Mouse (Mus musculus): ENCODE measurements around the gene 4930404N11Rik.

DNA sequence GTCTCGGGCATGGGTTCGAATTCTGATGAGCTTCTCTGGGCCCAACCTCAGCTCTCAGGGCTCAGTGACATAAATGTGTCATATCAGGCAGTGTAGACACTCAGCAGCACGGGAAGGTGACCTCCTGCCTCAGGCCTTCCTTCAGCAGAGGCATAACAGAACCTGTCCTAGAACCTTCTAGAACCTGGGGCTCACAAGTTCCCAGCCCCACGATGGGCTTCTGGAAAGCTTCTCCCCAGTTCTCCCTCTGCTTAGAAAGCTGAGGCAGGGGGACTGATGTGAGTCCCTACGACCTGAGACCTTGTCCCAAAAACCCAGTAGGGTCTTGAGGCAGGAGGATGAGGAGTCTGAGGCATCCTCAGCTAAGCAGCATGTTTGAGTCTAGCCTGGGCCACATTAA, 49.5 kb upstream of the 4930404N11Rik start:
- TF ChIP-seq POLR2A (IDR thresholded peaks at IDR 0.05; ENCODE audit: extremely low read depth, insufficient read depth, low read length), result no peak
- TF ChIP-seq CTCF (IDR thresholded peaks at IDR 0.05; ENCODE audit: extremely low read depth, insufficient read depth, low read length), result no peak

All from cortical plate, adult 2 months (tissue).